In genomic region chr14:37127652-37128051, GRCm38 (mm10) we compare ENCODE assay signal across 8 mouse cellular contexts. TPM values are rescaled to one million over a fixed set of nuclear protein-coding genes. Genes with fewer than 3 reads are reported as not detected.
A peak's percentile ranks its signal among the peaks of the same experiment; 100 is the strongest.
DNase-seq lines count a peak whose midpoint lies in the region; ATAC-seq lines count a peak whose summit lies in the region.

No protein-coding gene starts in this region.

- no peaks in the 10 kb centered on the region for H3K9me3 ChIP-seq in midbrain, embryonic 14.5 days (ENCODE audit: control insufficient read depth, low read length)
- H3K9me3 ChIP-seq in midbrain, embryonic 10.5 days (replicated peaks) = no peaks in the 10 kb centered on the region

- H3K4me3 ChIP-seq in midbrain, embryonic 14.5 days (replicated peaks; ENCODE audit: low read depth, low read length) = no peak overlapping the region
- no peak overlapping the region for H3K4me3 ChIP-seq in midbrain, embryonic 10.5 days

- no peak overlapping the region for H3K27ac ChIP-seq in midbrain, embryonic 14.5 days (replicated peaks; ENCODE audit: low read depth, low read length)
- H3K27ac ChIP-seq in midbrain, embryonic 10.5 days (replicated peaks) = no peak overlapping the region

- 45% methylated on average over 4 of the region's 4 CpGs for WGBS in midbrain, embryonic 14.5 days
- WGBS in midbrain, embryonic 10.5 days = 54% methylated on average over 4 of the region's 4 CpGs

- DNase-seq in gastrocnemius, postnatal 10 days = peak; percentile 25
- no peak for DNase-seq in gastrocnemius, adult 18-20 months (ENCODE audit: low spot score)
- DNase-seq in midbrain, embryonic 14.5 days = peak; percentile 83
- no peak for DNase-seq in midbrain, embryonic 10.5 days (ENCODE audit: low spot score)
- peak; percentile 63 for DNase-seq in adrenal gland, postnatal 14 days
- DNase-seq in urinary bladder, adult 2 months (ENCODE audit: low spot score) = no peak

- no peak overlapping the region for H3K4me2 ChIP-seq in midbrain, embryonic 14.5 days (ENCODE audit: low read length)

- H3K36me3 ChIP-seq in midbrain, embryonic 14.5 days (ENCODE audit: control insufficient read depth, insufficient read depth, low read length) = peaks cover 81% of the 10 kb centered on the region
- peaks cover 98% of the 10 kb centered on the region for H3K36me3 ChIP-seq in midbrain, embryonic 10.5 days

- H3K9ac ChIP-seq in midbrain, embryonic 14.5 days (replicated peaks; ENCODE audit: low read length) = no peak overlapping the region

- no peak for ATAC-seq in midbrain, embryonic 14.5 days (ENCODE audit: low FRiP score, low TSS enrichment)
- ATAC-seq in granulocyte monocyte progenitor cell, adult 5-6 weeks (replicated peaks; ENCODE audit: poor library complexity, severe bottlenecking) = peak; percentile 74
- peak; percentile 86 for ATAC-seq in megakaryocyte-erythroid progenitor cell, adult 5-6 weeks (replicated peaks; ENCODE audit: low FRiP score, low TSS enrichment, poor library complexity, severe bottlenecking)

- H3K27me3 ChIP-seq in midbrain, embryonic 14.5 days (ENCODE audit: control insufficient read depth, insufficient read depth, low read length) = no peaks in the 10 kb centered on the region
- H3K27me3 ChIP-seq in midbrain, embryonic 10.5 days (ENCODE audit: low read depth, poor library complexity, severe bottlenecking) = no peaks in the 10 kb centered on the region

- H3K4me1 ChIP-seq in midbrain, embryonic 14.5 days (ENCODE audit: control insufficient read depth, insufficient read depth, low read length) = no peaks in the 10 kb centered on the region
- H3K4me1 ChIP-seq in midbrain, embryonic 10.5 days = no peaks in the 10 kb centered on the region

RNA-seq across cellular contexts. Expression of gene Ghitm, which starts 7.4 kb away (rescaled TPM):
- total RNA-seq in gastrocnemius, postnatal 10 days (2021) = 100 to 1,000 TPM; 217 to 232 TPM
- total RNA-seq in gastrocnemius, adult 18-20 months (2021) = 100 to 1,000 TPM; 422 to 501 TPM
- 157 and 197 TPM in 2 replicates for polyA plus RNA-seq in midbrain, embryonic 14.5 days (2014; fragmentation: Nextera tagmentation; extraction: Ambion mirVana)
- polyA plus RNA-seq in midbrain, embryonic 10.5 days (2016; fragmentation: Nextera tagmentation; extraction: Ambion mirVana) = 211 and 219 TPM in 2 replicates
- 803 and 808 TPM in 2 replicates for total RNA-seq in adrenal gland, postnatal 14 days (2021)
- total RNA-seq in granulocyte monocyte progenitor cell, adult 5-6 weeks (2014; fragmentation: Nextera tagmentation) = 94.2 and 109 TPM in 2 replicates
- total RNA-seq in granulocyte monocyte progenitor cell, adult 5-6 weeks (2017) = 140 and 186 TPM in 2 replicates
- 91.2 and 104 TPM in 2 replicates for total RNA-seq in megakaryocyte-erythroid progenitor cell, adult 5-6 weeks (2014; fragmentation: Nextera tagmentation)
- 186 and 209 TPM in 2 replicates for total RNA-seq in megakaryocyte-erythroid progenitor cell, adult 5-6 weeks (2017)
- 152 and 160 TPM in 2 replicates for polyA plus RNA-seq in urinary bladder, adult 2 months (2012; rRNA removed)

RNA-seq across cellular contexts. Expression of gene 2610528A11Rik, which starts 13.8 kb away (rescaled TPM):
- 1 to 10 TPM in 1 of 2 experiments, under 1 TPM in 1; 0.85 to 1.1 TPM for total RNA-seq in gastrocnemius, postnatal 10 days (2021)
- total RNA-seq in gastrocnemius, adult 18-20 months (2021) = 1 to 10 TPM in 1 of 2 experiments, under 1 TPM in 1; 0.34 to 1.0 TPM
- 0.55 TPM in 1 of 2 replicates, not detected in the other for polyA plus RNA-seq in midbrain, embryonic 14.5 days (2014; fragmentation: Nextera tagmentation; extraction: Ambion mirVana)
- not detected in 2 replicates for polyA plus RNA-seq in midbrain, embryonic 10.5 days (2016; fragmentation: Nextera tagmentation; extraction: Ambion mirVana)
- 0.70 and 2.0 TPM in 2 replicates for total RNA-seq in adrenal gland, postnatal 14 days (2021)
- total RNA-seq in granulocyte monocyte progenitor cell, adult 5-6 weeks (2014; fragmentation: Nextera tagmentation) = 1.7 TPM in 1 of 2 replicates, not detected in the other
- total RNA-seq in granulocyte monocyte progenitor cell, adult 5-6 weeks (2017) = 0.99 and 3.7 TPM in 2 replicates
- total RNA-seq in megakaryocyte-erythroid progenitor cell, adult 5-6 weeks (2014; fragmentation: Nextera tagmentation) = not detected in 2 replicates
- 1.3 and 2.9 TPM in 2 replicates for total RNA-seq in megakaryocyte-erythroid progenitor cell, adult 5-6 weeks (2017)
- polyA plus RNA-seq in urinary bladder, adult 2 months (2012; rRNA removed) = 0.23 and 0.29 TPM in 2 replicates

RNA-seq across cellular contexts. Expression of gene Cdhr1, which starts 29.5 kb away (rescaled TPM):
- total RNA-seq in gastrocnemius, postnatal 10 days (2021) = under 1 TPM; 0.05 to 0.07 TPM
- not detected for total RNA-seq in gastrocnemius, adult 18-20 months (2021)
- 1.9 and 2.2 TPM in 2 replicates for polyA plus RNA-seq in midbrain, embryonic 14.5 days (2014; fragmentation: Nextera tagmentation; extraction: Ambion mirVana)
- polyA plus RNA-seq in midbrain, embryonic 10.5 days (2016; fragmentation: Nextera tagmentation; extraction: Ambion mirVana) = 0.11 and 0.14 TPM in 2 replicates
- 0.11 and 0.19 TPM in 2 replicates for total RNA-seq in adrenal gland, postnatal 14 days (2021)
- total RNA-seq in granulocyte monocyte progenitor cell, adult 5-6 weeks (2014; fragmentation: Nextera tagmentation) = not detected in 2 replicates
- total RNA-seq in granulocyte monocyte progenitor cell, adult 5-6 weeks (2017) = not detected in 2 replicates
- not detected in 2 replicates for total RNA-seq in megakaryocyte-erythroid progenitor cell, adult 5-6 weeks (2014; fragmentation: Nextera tagmentation)
- not detected in 2 replicates for total RNA-seq in megakaryocyte-erythroid progenitor cell, adult 5-6 weeks (2017)
- 0.03 and 0.04 TPM in 2 replicates for polyA plus RNA-seq in urinary bladder, adult 2 months (2012; rRNA removed)

RNA-seq across cellular contexts. Expression of gene Lrit2, which starts 59.9 kb away (rescaled TPM):
- total RNA-seq in gastrocnemius, postnatal 10 days (2021) = not detected
- total RNA-seq in gastrocnemius, adult 18-20 months (2021) = not detected
- not detected in 2 replicates for polyA plus RNA-seq in midbrain, embryonic 14.5 days (2014; fragmentation: Nextera tagmentation; extraction: Ambion mirVana)
- not detected in 2 replicates for polyA plus RNA-seq in midbrain, embryonic 10.5 days (2016; fragmentation: Nextera tagmentation; extraction: Ambion mirVana)
- total RNA-seq in adrenal gland, postnatal 14 days (2021) = not detected in 2 replicates
- not detected in 2 replicates for total RNA-seq in granulocyte monocyte progenitor cell, adult 5-6 weeks (2014; fragmentation: Nextera tagmentation)
- total RNA-seq in granulocyte monocyte progenitor cell, adult 5-6 weeks (2017) = not detected in 2 replicates
- not detected in 2 replicates for total RNA-seq in megakaryocyte-erythroid progenitor cell, adult 5-6 weeks (2014; fragmentation: Nextera tagmentation)
- not detected in 2 replicates for total RNA-seq in megakaryocyte-erythroid progenitor cell, adult 5-6 weeks (2017)
- not detected in 2 replicates for polyA plus RNA-seq in urinary bladder, adult 2 months (2012; rRNA removed)

Comparison
In these comparisons a context has a peak if more than half of its experiments do, and no peak if none do; other contexts are left out.
1. DNase-seq: peak in gastrocnemius, postnatal 10 days (single experiment), midbrain, embryonic 14.5 days (single experiment) and adrenal gland, postnatal 14 days (single experiment); none in gastrocnemius, adult 18-20 months (single experiment), midbrain, embryonic 10.5 days (single experiment) and urinary bladder, adult 2 months (single experiment).